Mouse (Mus musculus) activated CD4-positive, CD25-positive, alpha-beta regulatory T cell, adult 4 months (primary cell): Measurements from ENCODE around the gene Gm12794. TPM values are rescaled to one million over a fixed set of nuclear protein-coding genes. Genes with fewer than 3 reads are reported as not detected.
"Not testable (repeated sequence)": the region's sequence is repeated elsewhere in the genome, so short reads cannot be mapped to it uniquely, and the experiment has no call there.

Experiments
- ATAC-seq: one replicate; pipeline ENCODE4 v1.8.0; 2017
- polyA plus RNA-seq, 2 experiments: library from polyadenylated mRNA; unstranded; fragments of 100-300 nt; shearing (Covaris generic); gene quantifications; one replicate each; pipeline ENCODE4 v1.2.1; 2017

Gene Gm12794
- not detected for polyA plus RNA-seq

DNA sequence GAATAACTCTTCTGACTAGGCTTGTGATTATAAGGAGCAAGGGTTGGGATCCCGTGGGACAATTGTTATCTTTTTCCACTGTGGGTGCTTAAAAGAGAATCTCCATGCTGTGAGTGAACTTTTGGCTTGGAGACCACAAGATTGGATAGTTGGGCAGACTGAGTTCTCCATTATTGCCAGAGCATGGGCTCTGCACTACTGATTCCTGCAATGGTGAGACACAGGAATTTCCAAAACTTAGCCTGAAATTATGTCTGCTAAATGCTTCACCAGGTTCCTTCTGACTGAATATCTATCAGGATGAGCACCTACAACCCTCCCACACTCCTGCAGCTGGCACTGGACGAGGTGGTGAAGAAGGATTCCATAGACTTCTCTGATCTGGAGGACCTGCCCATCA lies at the start of gene Gm12794:
Gm12794 (plus strand) TSS at position 301 of the 400 bp plus-strand sequence.
- not testable (repeated sequence) for ATAC-seq

DNA sequence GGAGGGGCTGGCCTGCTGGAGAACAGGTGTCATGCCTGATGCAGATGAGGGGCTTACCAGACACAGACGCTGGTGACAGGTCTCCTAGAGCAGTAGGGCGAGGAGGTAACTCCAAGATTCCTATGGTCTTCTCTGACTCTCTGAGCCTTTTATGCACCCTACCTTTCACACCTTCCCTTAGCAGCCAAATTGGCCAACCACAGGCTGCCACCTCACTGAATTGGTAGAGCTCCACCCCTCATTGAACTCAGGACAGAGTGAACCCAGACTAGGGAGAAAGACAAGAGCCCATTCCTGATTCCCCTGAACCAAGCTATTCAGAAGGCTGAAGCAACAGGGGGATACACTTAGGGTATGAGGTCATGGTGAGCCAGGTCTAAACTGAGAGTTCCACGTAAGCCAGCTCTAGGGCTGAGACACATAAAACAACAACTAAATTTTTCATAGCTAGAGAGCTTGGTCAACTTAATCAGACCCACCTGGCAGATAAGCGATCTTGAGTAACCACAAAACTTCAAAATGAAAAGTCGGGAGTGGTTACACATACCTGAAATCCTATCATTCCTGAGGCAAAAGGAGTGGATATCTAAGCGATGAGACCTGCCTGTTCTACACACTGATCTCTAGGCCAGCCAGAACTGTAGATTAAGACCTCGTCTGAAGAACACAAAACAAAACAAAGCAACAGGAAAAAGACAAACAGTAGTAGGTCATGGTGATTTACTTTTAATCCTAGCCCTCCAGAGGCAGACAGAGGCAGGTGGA lies 46.4 kb upstream of the Gm12794 start, which contains the start of gene C130073F10Rik:
C130073F10Rik (minus strand) TSS at position 134 of the 765 bp plus-strand sequence.
- ATAC-seq, result no peak

DNA sequence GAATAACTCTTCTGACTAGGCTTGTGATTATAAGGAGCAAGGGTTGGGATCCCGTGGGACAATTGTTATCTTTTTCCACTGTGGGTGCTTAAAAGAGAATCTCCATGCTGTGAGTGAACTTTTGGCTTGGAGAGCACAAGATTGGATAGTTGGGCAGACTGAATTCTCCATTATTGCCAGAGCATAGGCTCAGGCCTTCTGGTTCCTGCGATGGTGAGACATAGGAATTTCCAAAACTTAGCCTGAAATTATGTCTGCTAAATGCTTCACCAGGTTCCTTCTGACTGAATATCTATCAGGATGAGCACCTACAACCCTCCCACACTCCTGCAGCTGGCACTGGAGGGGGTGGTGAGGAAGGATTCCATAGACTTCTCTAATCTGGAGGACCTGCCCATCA lies 31.4 kb upstream of the Gm12794 start, which contains the start of gene Gm12800:
Gm12800 (plus strand) TSS at position 301 of the 400 bp plus-strand sequence.
- ATAC-seq, result not testable (repeated sequence)

DNA sequence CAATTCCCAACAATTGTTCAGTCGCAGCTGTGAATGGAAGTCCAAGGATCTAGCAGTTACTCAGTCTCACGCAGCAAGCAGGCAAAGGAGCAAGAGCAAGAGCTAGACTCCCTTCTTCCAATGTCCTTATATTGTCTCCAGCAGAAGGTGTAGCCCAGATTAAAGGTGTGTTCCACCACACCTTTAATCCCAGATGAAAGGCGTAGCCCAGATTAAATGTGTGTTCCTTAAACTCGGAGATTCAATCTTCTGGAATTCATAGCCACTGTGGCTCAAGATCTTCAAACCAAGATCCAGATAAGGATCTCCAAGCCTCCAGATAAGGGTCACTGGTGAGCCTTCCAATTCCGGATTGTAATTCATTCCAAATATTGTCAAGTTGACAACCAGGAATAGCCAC lies 40.7 kb downstream of the Gm12794 start, which contains the start of gene Gm12790:
Gm12790 (minus strand) TSS at position 101 of the 400 bp plus-strand sequence.
- not testable (repeated sequence) for ATAC-seq

DNA sequence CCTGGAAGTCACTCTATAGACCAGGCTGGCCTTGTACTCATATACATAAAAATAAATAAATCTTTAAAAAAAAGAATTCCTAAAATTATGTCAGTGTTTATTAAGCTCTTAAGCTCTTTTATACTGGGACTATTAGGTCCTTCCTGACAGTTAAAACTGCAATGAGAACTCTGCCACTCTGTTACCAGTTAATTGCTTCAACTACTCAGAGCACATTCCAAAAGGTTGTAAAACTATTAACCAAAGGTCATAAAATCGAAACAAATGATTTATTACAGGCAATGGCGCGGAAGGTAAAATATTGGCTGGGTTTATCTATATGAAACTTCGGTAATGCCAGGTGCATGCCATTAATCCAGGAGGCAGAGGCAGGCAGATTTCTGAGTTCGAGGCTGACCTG lies 45.5 kb downstream of the Gm12794 start:
- ATAC-seq, result no peak

DNA sequence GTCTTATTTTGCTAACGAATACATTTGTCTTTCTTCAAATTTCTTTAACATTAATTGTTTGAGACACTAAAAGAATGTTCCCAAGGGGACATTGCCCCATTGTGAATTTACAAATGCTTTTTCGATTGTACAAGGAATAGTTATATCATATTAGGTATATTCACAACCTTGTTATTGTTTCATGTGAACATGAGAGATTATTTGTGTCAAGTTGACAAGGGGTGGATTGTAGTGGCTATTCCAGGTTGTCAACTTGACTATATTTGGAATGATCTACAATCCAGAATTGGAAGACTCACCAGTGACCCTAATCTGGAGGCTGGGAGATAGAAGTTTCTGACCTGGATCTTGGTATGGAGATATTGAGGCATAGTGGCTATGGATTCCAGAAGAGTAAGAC lies 46.1 kb downstream of the Gm12794 start, which contains the start of gene Gm12789:
Gm12789 (plus strand) TSS at position 301 of the 400 bp plus-strand sequence.
- ATAC-seq, result not testable (repeated sequence)

Other genes with a start within 250 kb of the Gm12794 start
- gene Lepr, start 223.0 kb upstream of the Gm12794 start, polyA plus RNA-seq, result 1 to 10 TPM in 1 of 2 experiments, not detected in 1; 1.2 TPM
- not detected for gene B020004J07Rik, start 96.4 kb upstream of the Gm12794 start, polyA plus RNA-seq
- not detected for gene C130073F10Rik, start 46.6 kb upstream of the Gm12794 start, polyA plus RNA-seq
- gene Gm12800, start 31.3 kb upstream of the Gm12794 start, polyA plus RNA-seq, result not detected
- not detected for gene Gm12790, start 40.6 kb downstream of the Gm12794 start, polyA plus RNA-seq
- gene Gm12789, start 46.2 kb downstream of the Gm12794 start, polyA plus RNA-seq, result not detected
- gene Pde4b, start 147.1 kb downstream of the Gm12794 start, polyA plus RNA-seq, result 10 to 100 TPM; 57.3 to 59.4 TPM